Mouse (Mus musculus) thymus, adult 2 months (tissue): ENCODE measurements around the gene Sult2b1.

Experiments used
- CTCF ChIP-seq: fragments of 200-500 bp; IDR thresholded peaks from 2 replicates; pipeline ENCODE4 v1.5.1; 2012; ENCODE audit warnings: mild to moderate bottlenecking, control low read depth, low read length, moderate library complexity, borderline replicate concordance; ENCODE audit not compliant: control insufficient read depth, poor library complexity, insufficient read depth; ENCODE audit errors: extremely low read depth
- POLR2A ChIP-seq: fragments of 200-500 bp; IDR thresholded peaks from 2 replicates; pipeline ENCODE4 v1.6.1; 2012; ENCODE audit warnings: mild to moderate bottlenecking, low read length, control low read depth, moderate library complexity; ENCODE audit not compliant: control insufficient read depth, poor library complexity, insufficient read depth; ENCODE audit errors: extremely low read depth

GRCm38 (mm10) chr7:45746518-45746917 lies 38.0 kb downstream of the Sult2b1 start:
- TF ChIP-seq POLR2A, result no peak
- TF ChIP-seq CTCF, result peak; percentile 21; the same call in 1 of the 2 replicates
